Mouse (Mus musculus): ENCODE data around the gene Asxl2.

The Asxl2 gene

GRCm38 (mm10) chr12:3546781-3547180 lies 120.1 kb downstream of the Asxl2 start:
- DNase-seq (ENCODE audit: low read depth, low spot score): no peak

GRCm38 (mm10) chr12:3547506-3547905 lies 120.8 kb downstream of the Asxl2 start:
- no peak for DNase-seq (ENCODE audit: low read depth, low spot score)

DNA sequence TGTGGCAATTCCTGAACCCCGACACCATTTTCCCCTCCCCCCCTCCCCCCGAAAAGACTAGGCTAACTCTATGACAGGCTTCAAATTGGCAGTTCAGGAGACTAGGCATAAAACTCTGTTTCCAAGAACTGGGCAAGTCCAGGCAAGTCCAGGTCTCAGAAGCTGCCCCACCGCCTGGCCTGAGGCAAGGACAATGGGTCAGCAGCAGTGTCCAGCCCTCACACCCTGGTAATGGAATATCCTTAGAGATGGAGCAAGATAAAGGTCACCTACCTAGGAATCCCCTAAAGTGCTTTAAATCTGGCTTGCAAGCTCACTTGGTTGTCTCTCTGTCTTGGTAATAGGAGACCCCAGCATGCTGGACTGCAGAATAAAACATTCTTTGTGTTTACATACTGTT lies 121.3 kb downstream of the Asxl2 start:
- no peak for DNase-seq (ENCODE audit: low read depth, low spot score)

GRCm38 (mm10) chr12:3548582-3549211 lies 122.0 kb downstream of the Asxl2 start:
- peak; percentile 28 for DNase-seq (ENCODE audit: low read depth, low spot score)

DNA sequence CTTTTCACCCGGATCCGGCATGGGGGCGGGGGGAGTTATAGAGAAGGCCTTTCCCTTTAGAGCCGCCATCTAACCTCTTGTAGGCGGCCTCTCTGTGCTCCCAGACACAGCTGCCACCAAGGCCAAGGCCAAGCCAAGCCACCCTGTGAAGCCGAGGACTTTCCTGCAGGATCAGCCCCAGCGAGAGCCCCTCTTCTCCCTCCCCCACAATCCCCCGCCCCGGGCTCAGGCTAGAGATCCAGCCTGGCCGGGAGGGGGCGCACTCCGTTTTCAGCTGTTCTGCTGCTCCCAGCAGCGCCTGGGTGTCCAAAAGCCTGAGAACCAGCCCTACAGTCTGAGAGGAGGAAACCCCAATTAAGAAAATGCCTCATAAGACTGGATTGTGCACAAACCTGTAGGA lies 123.6 kb downstream of the Asxl2 start:
- DNase-seq (ENCODE audit: low read depth, low spot score): peak; percentile 93
